Comparison of ENCODE assay signal across 31 mouse cellular contexts in the genomic region with DNA sequence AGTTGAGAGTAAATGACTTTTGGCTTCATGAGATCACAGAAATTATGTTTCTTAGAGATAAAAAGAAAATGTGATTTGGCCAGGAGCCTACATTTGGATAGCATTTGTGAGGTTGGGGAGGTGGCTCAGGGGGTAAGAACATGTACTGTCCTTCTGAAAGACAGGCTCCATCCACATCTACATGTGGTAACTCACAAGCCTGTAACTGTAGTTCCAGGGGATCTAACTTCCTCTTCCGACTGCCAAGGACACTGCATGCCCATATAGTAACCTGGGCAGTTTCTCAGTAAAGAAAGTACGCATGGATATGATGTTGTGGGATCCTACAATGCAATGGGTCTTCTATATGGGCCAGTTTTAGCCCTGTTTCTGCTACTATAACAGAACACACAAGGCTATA.
"Had no signal": no experiment of that assay in that cellular context is flagged by ENCODE, and none has a peak within 500 bp of the region (broad histone marks: within the 10 kb centered on the region; RNA-seq: fewer than 3 reads in every experiment).

No protein-coding gene starts in this region.

- H3K27me3 ChIP-seq: liver, embryonic 12.5 days; liver, embryonic 13.5 days; liver, embryonic 15.5 days; lung, embryonic 15.5 days; midbrain, embryonic 12.5 days; midbrain, embryonic 13.5 days; midbrain, embryonic 15.5 days; neural tube, embryonic 12.5 days had no signal

- H3K4me1 ChIP-seq: liver, embryonic 13.5 days had no signal

- H3K9me3 ChIP-seq: limb, embryonic 10.5 days; limb, embryonic 12.5 days; limb, embryonic 13.5 days; limb, embryonic 15.5 days; liver, embryonic 12.5 days; liver, embryonic 13.5 days; liver, embryonic 15.5 days; lung, embryonic 15.5 days; megakaryocyte, embryonic 14.5 days; midbrain, embryonic 10.5 days; midbrain, embryonic 12.5 days; midbrain, embryonic 13.5 days; midbrain, embryonic 15.5 days; neural tube, embryonic 12.5 days had no signal

- H3K27ac ChIP-seq: limb, embryonic 15.5 days; liver, embryonic 12.5 days; liver, embryonic 13.5 days; liver, embryonic 14.5 days; liver, embryonic 15.5 days; lung, embryonic 15.5 days; macrophage; midbrain, embryonic 10.5 days; midbrain, embryonic 12.5 days; midbrain, embryonic 13.5 days; midbrain, embryonic 15.5 days; neural tube, embryonic 12.5 days had no signal

- H3K36me3 ChIP-seq: limb, embryonic 10.5 days; limb, embryonic 12.5 days; limb, embryonic 13.5 days; limb, embryonic 15.5 days; liver, embryonic 12.5 days; liver, embryonic 13.5 days; liver, embryonic 15.5 days; lung, embryonic 15.5 days; midbrain, embryonic 10.5 days; midbrain, embryonic 12.5 days; midbrain, embryonic 13.5 days; midbrain, embryonic 15.5 days; neural tube, embryonic 12.5 days had no signal

- H3K9ac ChIP-seq: limb, embryonic 12.5 days; limb, embryonic 13.5 days; limb, embryonic 15.5 days; liver, embryonic 12.5 days; liver, embryonic 13.5 days; liver, embryonic 14.5 days; liver, embryonic 15.5 days; liver, postnatal 0 days; lung, embryonic 14.5 days; lung, embryonic 15.5 days; midbrain, embryonic 12.5 days; midbrain, embryonic 13.5 days; midbrain, embryonic 15.5 days; neural tube, embryonic 12.5 days had no signal

- ATAC-seq: liver, embryonic 12.5 days; liver, postnatal 0 days; lung, postnatal 0 days; midbrain, embryonic 13.5 days; midbrain, embryonic 15.5 days; midbrain, embryonic 16.5 days had no signal

- DNase-seq: left cerebral cortex, postnatal 4 days; liver; liver, embryonic 13.5 days; liver, postnatal 0 days; lung, adult 18-20 months; lung, adult 2 months; lung, embryonic 14.5 days; lung, postnatal 10 days; lung, postnatal 14 days; lung, postnatal 36 days; lung, postnatal 4 days; midbrain, embryonic 14.5 days had no signal

- H3K4me2 ChIP-seq: limb, embryonic 15.5 days; liver, embryonic 12.5 days; liver, embryonic 13.5 days; liver, embryonic 15.5 days; lung, embryonic 14.5 days; lung, embryonic 15.5 days; midbrain, embryonic 11.5 days; midbrain, embryonic 12.5 days; midbrain, embryonic 13.5 days; midbrain, embryonic 15.5 days; neural tube, embryonic 12.5 days had no signal

- H3K4me3 ChIP-seq: limb, embryonic 12.5 days; limb, embryonic 13.5 days; limb, embryonic 15.5 days; liver, embryonic 12.5 days; liver, embryonic 13.5 days; liver, embryonic 15.5 days; lung, embryonic 15.5 days; megakaryocyte, embryonic 14.5 days; midbrain, embryonic 10.5 days; midbrain, embryonic 12.5 days; midbrain, embryonic 13.5 days; midbrain, embryonic 15.5 days; myocyte; neural tube, embryonic 12.5 days had no signal
